Mouse (Mus musculus) hindbrain, embryonic 15.5 days (tissue): ENCODE measurements around the gene Ociad1. TPM values are rescaled to one million over a fixed set of nuclear protein-coding genes. Genes with fewer than 3 reads are reported as not detected.

Experiments
- ATAC-seq: fragments of 200-750 bp; cut with Nextera tagmentation; 2 replicates; pipeline ENCODE4 v1.8.0; 2017; ENCODE audit warnings: low read depth, moderate number of reproducible peaks, moderate TSS enrichment; ENCODE audit not compliant: low FRiP score
- H3K27ac ChIP-seq: fragments of 300-500 bp; sonication (generic); replicated peaks from 2 replicates; pipeline ENCODE4 v1.5.1; 2015; ENCODE audit warnings: mild to moderate bottlenecking, inconsistent platforms
- H3K27me3 ChIP-seq: fragments of 300-500 bp; sonication (generic); 2 replicates; pipeline ENCODE4 v1.6.1; 2015; ENCODE audit warnings: control low read depth, inconsistent platforms
- H3K36me3 ChIP-seq: fragments of 300-500 bp; sonication (generic); 2 replicates; pipeline ENCODE4 v1.6.1; 2015; ENCODE audit warnings: control low read depth, inconsistent platforms
- H3K4me1 ChIP-seq: fragments of 300-500 bp; sonication (generic); replicated peaks from 2 replicates; pipeline ENCODE4 v1.6.1; 2015; ENCODE audit warnings: control low read depth, inconsistent platforms
- H3K4me2 ChIP-seq: fragments of 300-500 bp; sonication (generic); 2 replicates; pipeline ENCODE4 v1.6.1; 2015; ENCODE audit warnings: moderate library complexity, mild to moderate bottlenecking, inconsistent platforms
- H3K4me3 ChIP-seq: fragments of 300-500 bp; sonication (generic); 2 replicates; pipeline ENCODE4 v1.5.1; 2015; ENCODE audit warnings: mild to moderate bottlenecking, inconsistent platforms
- H3K9ac ChIP-seq: fragments of 300-500 bp; sonication (generic); 2 replicates; pipeline ENCODE4 v1.6.1; 2015; ENCODE audit warnings: inconsistent platforms
- H3K9me3 ChIP-seq: fragments of 300-500 bp; sonication (generic); 2 replicates; pipeline ENCODE4 v1.6.1; 2016; ENCODE audit warnings: control low read depth, inconsistent platforms
- WGBS: fragments of 180-500 bp; shearing (Covaris S2); methylation state at CpG from one replicate; pipeline ENCODE4 v1.1.7; 2015; 5-methylcytosine and 5-hydroxymethylcytosine counted together
- polyA plus RNA-seq: library from polyadenylated mRNA; unstranded; fragments of >200 nt; fragmentation: Nextera tagmentation; extraction: Ambion mirVana; gene quantifications from 2 replicates; pipeline ENCODE4 v1.2.1, GENCODE M21; 2015

Gene Ociad1
- polyA plus RNA-seq, 1 experiment from 2014 or later, result 342 TPM

GRCm38 (mm10) chr5:73264122-73264521 is 28.5 kb upstream of the Ociad1 start:
- Histone ChIP-seq H3K9me3 (no peaks in the 10 kb centered on the region), H3K27me3 (no peaks in the 10 kb centered on the region), H3K36me3 (no peaks in the 10 kb centered on the region), H3K27ac (no peak overlapping the region), H3K4me2 (no peak overlapping the region), H3K9ac (no peak overlapping the region), H3K4me3 (no peak overlapping the region), H3K4me1 (no peaks in the 10 kb centered on the region)
- no peak for ATAC-seq
- 70% methylated on average over 4 of the region's 5 CpGs for WGBS

DNA sequence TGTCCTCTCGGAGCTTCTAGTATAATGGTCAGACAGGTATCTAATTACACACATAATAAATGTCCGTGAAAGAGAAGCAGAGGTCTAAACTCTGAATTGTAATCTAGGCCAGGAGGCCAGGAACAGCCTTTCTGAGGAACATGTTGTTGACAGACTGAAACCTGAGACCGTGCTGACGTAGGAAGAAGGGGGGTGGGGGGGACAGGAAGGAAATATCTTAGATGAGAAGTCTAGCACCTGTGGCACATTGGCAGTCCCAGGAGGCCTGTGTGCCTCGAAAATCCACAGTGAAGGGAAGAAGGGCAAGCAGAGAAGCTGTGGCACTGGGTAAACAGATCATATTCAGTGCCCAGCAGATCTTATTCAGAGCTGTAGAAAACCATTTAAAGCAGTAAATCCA is 27.1 kb upstream of the Ociad1 start:
- 73% methylated on average over 5 of the region's 5 CpGs for WGBS
- Histone ChIP-seq H3K27ac (no peak overlapping the region), H3K4me2 (no peak overlapping the region), H3K9ac (no peak overlapping the region), H3K4me1 (no peaks in the 10 kb centered on the region), H3K27me3 (no peaks in the 10 kb centered on the region), H3K4me3 (no peak overlapping the region), H3K36me3 (no peaks in the 10 kb centered on the region), H3K9me3 (no peaks in the 10 kb centered on the region)
- no peak for ATAC-seq

- Histone ChIP-seq H3K4me3 (no peak overlapping the region), H3K9me3 (no peaks in the 10 kb centered on the region), H3K27me3 (no peaks in the 10 kb centered on the region), H3K36me3 (no peaks in the 10 kb centered on the region), H3K4me1 (no peaks in the 10 kb centered on the region), H3K27ac (no peak overlapping the region), H3K9ac (no peak overlapping the region), H3K4me2 (no peak overlapping the region)
- 75% methylated on average over 11 of the region's 11 CpGs for WGBS
- ATAC-seq, result no peak
These were observed 23.9 kb upstream of the Ociad1 start for GRCm38 (mm10) chr5:73268636-73269213.

GRCm38 (mm10) chr5:73270612-73271011 is 22.0 kb upstream of the Ociad1 start:
- Histone ChIP-seq H3K4me2 (no peak overlapping the region), H3K9me3 (no peaks in the 10 kb centered on the region), H3K27ac (no peak overlapping the region), H3K4me3 (no peak overlapping the region), H3K36me3 (no peaks in the 10 kb centered on the region), H3K9ac (no peak overlapping the region), H3K4me1 (no peaks in the 10 kb centered on the region), H3K27me3 (no peaks in the 10 kb centered on the region)
- WGBS, result 70% methylated on average over 6 of the region's 6 CpGs
- ATAC-seq, result no peak

GRCm38 (mm10) chr5:73273171-73273570 is 19.4 kb upstream of the Ociad1 start:
- Histone ChIP-seq H3K9ac (no peak overlapping the region), H3K27me3 (no peaks in the 10 kb centered on the region), H3K4me1 (no peaks in the 10 kb centered on the region), H3K36me3 (no peaks in the 10 kb centered on the region), H3K9me3 (no peaks in the 10 kb centered on the region), H3K4me2 (no peak overlapping the region), H3K4me3 (no peak overlapping the region), H3K27ac (no peak overlapping the region)
- ATAC-seq, result no peak
- WGBS, result 63% methylated on average over 4 of the region's 4 CpGs

- 80% methylated on average over 2 of the region's 2 CpGs for WGBS
- no peak overlapping the region for H3K4me3 ChIP-seq
- no peak overlapping the region for H3K27ac ChIP-seq
- no peaks in the 10 kb centered on the region for H3K36me3 ChIP-seq
- no peaks in the 10 kb centered on the region for H3K27me3 ChIP-seq
- H3K9me3 ChIP-seq, result no peaks in the 10 kb centered on the region
- 0 out of 2 replicates have a peak, but pooled peaks cover 3% of the 10 kb centered on the region for H3K4me1 ChIP-seq
- H3K4me2 ChIP-seq, result no peak overlapping the region
- no peak for ATAC-seq
- H3K9ac ChIP-seq, result no peak overlapping the region
These were observed 17.6 kb upstream of the Ociad1 start for GRCm38 (mm10) chr5:73274941-73275340.

DNA sequence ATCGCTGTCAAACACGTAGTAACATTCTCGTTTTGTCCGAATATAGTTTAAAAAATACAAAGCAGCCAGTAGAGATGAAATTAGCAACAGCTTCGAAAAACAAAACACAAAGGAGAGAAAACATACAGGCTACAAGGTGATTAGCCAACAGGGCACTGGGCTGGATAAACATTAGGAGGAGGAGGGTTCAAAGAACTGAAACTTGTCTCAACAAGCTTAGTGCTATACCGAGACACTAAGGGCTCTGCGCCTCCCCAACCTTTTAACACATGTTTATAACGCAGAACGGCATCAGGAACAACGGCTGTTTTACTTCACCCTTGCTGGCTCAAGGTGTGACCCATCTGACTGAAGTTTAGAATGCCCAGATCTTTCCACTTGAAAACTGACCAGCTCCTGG is 13.4 kb upstream of the Ociad1 start:
- ATAC-seq, result no peak
- H3K36me3 ChIP-seq, result no peaks in the 10 kb centered on the region
- WGBS, result 76% methylated on average over 10 of the region's 10 CpGs
- no peak overlapping the region for H3K9ac ChIP-seq
- H3K9me3 ChIP-seq, result no peaks in the 10 kb centered on the region
- 0 out of 2 replicates have a peak, but pooled peaks cover 3% of the 10 kb centered on the region for H3K4me1 ChIP-seq
- H3K4me2 ChIP-seq, result no peak overlapping the region
- 0 out of 2 replicates have a peak overlapping the region, but pooled peaks have one; percentile 31 for H3K27ac ChIP-seq
- no peak overlapping the region for H3K4me3 ChIP-seq
- H3K27me3 ChIP-seq, result no peaks in the 10 kb centered on the region

DNA sequence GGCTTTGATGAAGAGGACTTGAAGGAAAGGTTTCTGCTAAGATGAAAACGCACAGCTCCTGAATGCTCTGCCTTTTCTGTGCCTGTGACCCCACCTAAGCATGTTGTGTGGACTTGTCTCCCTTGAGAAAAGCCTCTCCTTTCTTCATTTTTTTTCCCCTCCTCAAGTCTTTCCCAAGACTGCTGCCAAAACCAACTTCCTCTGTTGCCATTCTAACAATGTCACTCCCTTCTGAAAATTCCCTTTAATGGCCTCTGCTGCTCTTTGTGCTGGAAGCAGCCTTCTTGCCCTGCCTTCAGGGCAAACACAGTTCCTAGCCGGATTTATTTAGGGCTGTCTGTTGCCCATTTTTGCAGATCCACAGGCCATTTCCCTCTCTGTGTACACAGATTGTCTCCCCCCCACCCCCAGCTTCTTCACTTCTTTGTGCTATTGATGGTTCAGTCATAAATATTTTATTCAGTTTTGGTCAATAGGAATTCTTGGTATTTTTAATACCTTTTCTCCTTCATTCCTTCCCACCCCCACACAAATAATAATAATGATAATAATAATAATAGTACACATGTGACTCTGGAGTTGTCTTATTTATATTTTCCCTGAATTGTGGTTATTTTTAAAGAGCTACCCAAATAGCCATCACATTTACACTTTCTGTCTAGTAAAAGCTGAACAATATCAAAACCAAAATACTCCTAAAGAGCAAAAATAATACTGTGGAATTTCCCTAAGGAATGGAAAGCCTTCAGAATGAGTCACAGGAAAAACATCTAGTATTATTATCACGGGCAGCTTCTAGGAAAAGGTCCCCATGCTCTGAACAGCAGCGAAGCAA is 12.6 kb upstream of the Ociad1 start:
- 58% methylated on average over 4 of the region's 4 CpGs for WGBS
- no peaks in the 10 kb centered on the region for H3K36me3 ChIP-seq
- 0 out of 2 replicates have a peak, but pooled peaks cover 3% of the 10 kb centered on the region for H3K4me1 ChIP-seq
- H3K27ac ChIP-seq, result 0 out of 2 replicates have a peak overlapping the region, but pooled peaks have one; percentile 31
- no peak overlapping the region for H3K4me2 ChIP-seq
- H3K9me3 ChIP-seq, result no peaks in the 10 kb centered on the region
- no peak overlapping the region for H3K9ac ChIP-seq
- no peaks in the 10 kb centered on the region for H3K27me3 ChIP-seq
- H3K4me3 ChIP-seq, result no peak overlapping the region
- no peak for ATAC-seq

- H3K36me3 ChIP-seq, result no peaks in the 10 kb centered on the region
- 0 out of 2 replicates have a peak, but pooled peaks cover 3% of the 10 kb centered on the region for H3K4me1 ChIP-seq
- WGBS, result 76% methylated on average over 4 of the region's 4 CpGs
- H3K9ac ChIP-seq, result no peak overlapping the region
- H3K27ac ChIP-seq, result no peak overlapping the region
- H3K4me3 ChIP-seq, result no peak overlapping the region
- no peaks in the 10 kb centered on the region for H3K27me3 ChIP-seq
- H3K9me3 ChIP-seq, result no peaks in the 10 kb centered on the region
- ATAC-seq, result no peak
- H3K4me2 ChIP-seq, result no peak overlapping the region
These were observed 12.1 kb upstream of the Ociad1 start for GRCm38 (mm10) chr5:73280567-73280850.

- H3K4me2 ChIP-seq, result no peak overlapping the region
- H3K4me1 ChIP-seq, result 0 out of 2 replicates have a peak, but pooled peaks cover 3% of the 10 kb centered on the region
- H3K9me3 ChIP-seq, result no peaks in the 10 kb centered on the region
- H3K27me3 ChIP-seq, result no peaks in the 10 kb centered on the region
- H3K9ac ChIP-seq, result no peak overlapping the region
- no peak overlapping the region for H3K27ac ChIP-seq
- no peak overlapping the region for H3K4me3 ChIP-seq
- no peaks in the 10 kb centered on the region for H3K36me3 ChIP-seq
- ATAC-seq, result no peak
These were observed 8.5 kb upstream of the Ociad1 start for GRCm38 (mm10) chr5:73284046-73284445.

DNA sequence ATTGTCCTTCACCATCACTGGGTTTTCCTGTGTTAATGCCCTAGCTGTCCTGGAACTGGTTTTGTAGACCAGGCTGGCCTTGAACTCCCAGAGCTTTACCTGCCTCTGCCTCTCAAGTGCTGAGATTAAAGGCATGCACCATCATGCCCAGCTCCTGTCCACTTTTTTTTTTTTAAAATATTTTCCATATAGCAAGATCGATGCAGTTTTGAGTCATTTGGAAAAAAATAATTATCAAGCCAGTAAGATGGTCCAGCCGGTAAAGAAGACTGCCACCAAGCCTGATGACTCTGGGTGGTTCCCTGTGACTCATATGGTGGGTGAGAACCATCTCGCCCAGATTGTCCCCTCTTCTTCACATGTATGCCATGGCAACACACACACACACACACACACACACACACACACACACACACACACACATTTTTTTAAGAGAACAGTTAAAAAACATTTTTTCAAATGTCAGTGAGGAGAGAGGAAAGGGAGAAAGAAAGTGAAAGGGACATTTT is 7.1 kb upstream of the Ociad1 start:
- Histone ChIP-seq H3K4me1 (no peaks in the 10 kb centered on the region), H3K4me3 (no peak overlapping the region), H3K27me3 (no peaks in the 10 kb centered on the region), H3K9ac (no peak overlapping the region), H3K27ac (no peak overlapping the region), H3K4me2 (no peak overlapping the region), H3K36me3 (no peaks in the 10 kb centered on the region), H3K9me3 (no peaks in the 10 kb centered on the region)
- 91% methylated on average over 3 of the region's 3 CpGs for WGBS
- no peak for ATAC-seq

GRCm38 (mm10) chr5:73286603-73287002 is 6.0 kb upstream of the Ociad1 start:
- Histone ChIP-seq H3K9ac (no peak overlapping the region), H3K4me3 (no peak overlapping the region), H3K27ac (no peak overlapping the region), H3K9me3 (no peaks in the 10 kb centered on the region), H3K4me1 (no peaks in the 10 kb centered on the region), H3K27me3 (no peaks in the 10 kb centered on the region), H3K36me3 (no peaks in the 10 kb centered on the region), H3K4me2 (no peak overlapping the region)
- 84% methylated on average over 5 of the region's 5 CpGs for WGBS
- no peak for ATAC-seq
